Mouse (Mus musculus): Measurements from ENCODE around the gene Actr2. TPM values are rescaled to one million over a fixed set of nuclear protein-coding genes. Genes with fewer than 3 reads are reported as not detected.
"Not testable (repeated sequence)": the region's sequence is repeated elsewhere in the genome, so short reads cannot be mapped to it uniquely, and the experiment has no call there.

Actr2 gene
- polyA plus RNA-seq (2012; rRNA removed), result 8.0 and 11.3 TPM in 2 replicates

DNA sequence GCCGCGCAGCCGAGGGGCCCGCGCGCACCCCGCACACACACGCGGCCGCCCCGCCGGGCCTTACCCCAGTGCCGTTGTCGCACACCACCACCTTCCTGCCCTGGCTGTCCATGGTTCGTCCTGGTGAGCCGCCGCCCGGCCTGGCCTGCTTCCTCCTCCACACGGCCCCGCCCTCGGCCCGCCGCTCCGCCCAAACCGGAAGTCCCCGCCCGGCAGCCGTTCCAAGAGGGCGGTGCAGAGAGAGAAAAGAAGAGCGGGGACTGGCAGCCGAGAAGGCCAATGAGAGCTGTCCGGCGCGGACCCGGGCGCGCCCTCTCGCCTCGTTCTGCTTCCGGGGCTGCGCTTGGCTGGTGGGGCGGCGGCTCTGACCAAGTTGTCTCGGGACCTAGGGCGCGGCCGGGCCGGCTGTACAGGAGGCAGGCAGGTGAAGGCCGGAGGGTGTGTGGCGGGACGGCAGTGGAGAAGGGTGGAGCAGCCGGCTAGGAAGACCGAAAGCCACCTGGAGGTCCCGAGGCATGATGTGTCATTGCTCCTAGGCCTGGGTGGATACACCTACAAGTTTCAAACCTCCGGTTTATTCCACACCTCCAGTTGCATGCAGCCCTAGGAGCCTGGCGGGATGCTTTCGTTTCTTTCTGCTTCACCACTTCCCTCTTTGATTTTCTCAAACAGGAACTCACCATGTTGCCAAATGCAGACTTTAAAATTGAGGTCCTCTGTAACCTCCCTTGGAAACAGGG, at the start of gene Actr2:
Actr2 (minus strand) TSS at position 173 of the 740 bp plus-strand sequence.
- Histone ChIP-seq H3K27me3 (ENCODE audit: control insufficient read depth, insufficient read depth, low read length) (no peaks in the 10 kb centered on the region), H3K4me3 (ENCODE audit: control insufficient read depth, low read depth, low read length) (peak within 1 kb of the TSS; percentile 98), H3K4me1 (ENCODE audit: control insufficient read depth, insufficient read depth, low read length) (peaks cover 2% of the 10 kb centered on the region), H3K27ac (ENCODE audit: control insufficient read depth, insufficient read depth, low read depth, low read length) (peak within 1 kb of the TSS; percentile 84), H3K36me3 (ENCODE audit: control insufficient read depth, insufficient read depth, low read length) (no peaks in the 10 kb centered on the region)
- TF ChIP-seq POLR2A (IDR thresholded peaks at IDR 0.05; ENCODE audit: control insufficient read depth, low read depth, low read length), result peak; percentile 64
- TF ChIP-seq CTCF (IDR thresholded peaks at IDR 0.05; ENCODE audit: control insufficient read depth, insufficient read depth, insufficient replicate concordance, low read depth, low read length), result no peak

- no peaks in the 10 kb centered on the region for H3K4me1 ChIP-seq (ENCODE audit: control insufficient read depth, insufficient read depth, low read length)
- no peaks in the 10 kb centered on the region for H3K27me3 ChIP-seq (ENCODE audit: control insufficient read depth, insufficient read depth, low read length)
- TF ChIP-seq POLR2A (IDR thresholded peaks at IDR 0.05; ENCODE audit: control insufficient read depth, low read depth, low read length) (no peak), CTCF (IDR thresholded peaks at IDR 0.05; ENCODE audit: control insufficient read depth, insufficient read depth, insufficient replicate concordance, low read depth, low read length) (no peak)
- H3K27ac ChIP-seq (ENCODE audit: control insufficient read depth, insufficient read depth, low read depth, low read length), result no peak overlapping the region
- no peaks in the 10 kb centered on the region for H3K36me3 ChIP-seq (ENCODE audit: control insufficient read depth, insufficient read depth, low read length)
- H3K4me3 ChIP-seq (ENCODE audit: control insufficient read depth, low read depth, low read length), result no peak overlapping the region
Observed at GRCm38 (mm10) chr11:20158879-20159278, 46.2 kb upstream of the Actr2 start.

- not testable (repeated sequence) for H3K36me3 ChIP-seq (ENCODE audit: control insufficient read depth, insufficient read depth, low read length); H3K27me3 ChIP-seq (ENCODE audit: control insufficient read depth, insufficient read depth, low read length); H3K27ac ChIP-seq (ENCODE audit: control insufficient read depth, insufficient read depth, low read depth, low read length); H3K4me1 ChIP-seq (ENCODE audit: control insufficient read depth, insufficient read depth, low read length); H3K4me3 ChIP-seq (ENCODE audit: control insufficient read depth, low read depth, low read length)
Observed at GRCm38 (mm10) chr11:20153542-20153941, 40.8 kb upstream of the Actr2 start.

DNA sequence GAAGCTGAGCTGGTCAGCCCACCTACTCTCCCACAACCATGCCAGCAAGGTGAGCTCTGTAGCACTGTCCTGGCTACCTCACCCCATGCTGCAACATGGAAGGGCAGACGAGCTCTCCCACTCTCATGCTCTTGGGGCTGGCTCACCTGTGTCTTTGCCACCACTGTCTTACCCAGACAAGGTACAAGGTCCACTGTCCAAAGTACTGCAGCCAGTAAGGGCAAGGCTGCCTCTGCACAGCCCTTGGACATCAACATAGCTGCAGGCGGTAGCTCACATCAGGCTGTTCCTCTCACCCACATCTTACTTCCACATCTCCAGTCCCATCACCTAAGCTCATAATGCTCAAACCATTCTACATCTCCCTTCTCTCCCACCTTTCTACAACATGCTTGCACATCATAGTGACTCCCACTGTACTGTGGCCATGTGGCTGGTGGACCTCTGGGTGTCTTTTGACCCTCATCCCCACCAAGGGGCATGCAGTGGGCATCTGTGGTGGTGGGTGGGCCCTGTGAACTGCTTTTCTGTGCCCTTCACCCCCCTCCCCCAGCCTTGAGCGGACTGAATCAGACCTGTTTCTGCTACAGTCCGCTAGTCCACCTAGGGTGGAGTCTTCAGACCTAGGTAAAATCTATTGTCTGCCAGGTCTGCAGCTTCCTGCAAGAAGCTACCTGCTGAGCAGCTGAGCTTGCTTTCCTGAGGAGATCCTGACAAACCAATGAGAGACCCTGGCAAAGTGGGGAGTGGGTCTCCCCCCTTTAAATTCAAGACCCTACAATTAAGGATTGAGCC, 39.6 kb upstream of the Actr2 start:
- no peaks in the 10 kb centered on the region for H3K4me1 ChIP-seq (ENCODE audit: control insufficient read depth, insufficient read depth, low read length)
- TF ChIP-seq POLR2A (IDR thresholded peaks at IDR 0.05; ENCODE audit: control insufficient read depth, low read depth, low read length) (no peak), CTCF (IDR thresholded peaks at IDR 0.05; ENCODE audit: control insufficient read depth, insufficient read depth, insufficient replicate concordance, low read depth, low read length) (no peak)
- no peak overlapping the region for H3K4me3 ChIP-seq (ENCODE audit: control insufficient read depth, low read depth, low read length)
- no peak overlapping the region for H3K27ac ChIP-seq (ENCODE audit: control insufficient read depth, insufficient read depth, low read depth, low read length)
- H3K27me3 ChIP-seq (ENCODE audit: control insufficient read depth, insufficient read depth, low read length), result no peaks in the 10 kb centered on the region
- no peaks in the 10 kb centered on the region for H3K36me3 ChIP-seq (ENCODE audit: control insufficient read depth, insufficient read depth, low read length)

GRCm38 (mm10) chr11:20151290-20151689, 38.6 kb upstream of the Actr2 start:
- no peaks in the 10 kb centered on the region for H3K27me3 ChIP-seq (ENCODE audit: control insufficient read depth, insufficient read depth, low read length)
- H3K4me3 ChIP-seq (ENCODE audit: control insufficient read depth, low read depth, low read length), result no peak overlapping the region
- H3K4me1 ChIP-seq (ENCODE audit: control insufficient read depth, insufficient read depth, low read length), result no peaks in the 10 kb centered on the region
- H3K36me3 ChIP-seq (ENCODE audit: control insufficient read depth, insufficient read depth, low read length), result no peaks in the 10 kb centered on the region
- no peak overlapping the region for H3K27ac ChIP-seq (ENCODE audit: control insufficient read depth, insufficient read depth, low read depth, low read length)
- TF ChIP-seq POLR2A (IDR thresholded peaks at IDR 0.05; ENCODE audit: control insufficient read depth, low read depth, low read length) (no peak), CTCF (IDR thresholded peaks at IDR 0.05; ENCODE audit: control insufficient read depth, insufficient read depth, insufficient replicate concordance, low read depth, low read length) (no peak)

DNA sequence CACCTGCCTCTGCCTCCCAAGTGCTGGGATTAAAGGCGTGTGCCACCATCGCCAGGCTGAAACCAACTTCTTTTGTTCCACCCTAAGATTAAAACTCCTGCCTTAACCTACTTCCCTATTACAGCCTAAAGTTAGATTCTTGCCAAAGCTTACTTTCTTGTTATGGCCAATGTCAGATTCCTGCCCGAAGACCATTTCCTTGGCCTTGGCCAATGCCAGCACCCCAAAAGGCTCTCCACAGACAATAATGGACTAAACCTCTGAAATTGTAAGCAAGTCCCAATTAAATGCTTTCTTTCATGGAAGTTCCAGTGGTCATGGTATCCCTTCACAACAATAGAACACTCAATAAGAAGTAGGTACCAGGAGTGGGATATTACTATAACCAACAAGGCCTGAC, 37.2 kb upstream of the Actr2 start:
- H3K27me3 ChIP-seq (ENCODE audit: control insufficient read depth, insufficient read depth, low read length), result no peaks in the 10 kb centered on the region
- no peak overlapping the region for H3K27ac ChIP-seq (ENCODE audit: control insufficient read depth, insufficient read depth, low read depth, low read length)
- no peak overlapping the region for H3K4me3 ChIP-seq (ENCODE audit: control insufficient read depth, low read depth, low read length)
- no peaks in the 10 kb centered on the region for H3K36me3 ChIP-seq (ENCODE audit: control insufficient read depth, insufficient read depth, low read length)
- H3K4me1 ChIP-seq (ENCODE audit: control insufficient read depth, insufficient read depth, low read length), result no peaks in the 10 kb centered on the region
- no peak for TF ChIP-seq POLR2A (IDR thresholded peaks at IDR 0.05; ENCODE audit: control insufficient read depth, low read depth, low read length)
- TF ChIP-seq CTCF (IDR thresholded peaks at IDR 0.05; ENCODE audit: control insufficient read depth, insufficient read depth, insufficient replicate concordance, low read depth, low read length), result no peak

- Histone ChIP-seq H3K4me3 (ENCODE audit: control insufficient read depth, low read depth, low read length) (no peak overlapping the region), H3K36me3 (ENCODE audit: control insufficient read depth, insufficient read depth, low read length) (no peaks in the 10 kb centered on the region), H3K4me1 (ENCODE audit: control insufficient read depth, insufficient read depth, low read length) (no peaks in the 10 kb centered on the region), H3K27me3 (ENCODE audit: control insufficient read depth, insufficient read depth, low read length) (no peaks in the 10 kb centered on the region), H3K27ac (ENCODE audit: control insufficient read depth, insufficient read depth, low read depth, low read length) (no peak overlapping the region)
- no peak for TF ChIP-seq POLR2A (IDR thresholded peaks at IDR 0.05; ENCODE audit: control insufficient read depth, low read depth, low read length)
- TF ChIP-seq CTCF (IDR thresholded peaks at IDR 0.05; ENCODE audit: control insufficient read depth, insufficient read depth, insufficient replicate concordance, low read depth, low read length), result no peak
Observed at GRCm38 (mm10) chr11:20145383-20145782, 32.7 kb upstream of the Actr2 start.

Measured in testis, adult 2 months (tissue).